Mouse (Mus musculus) kidney, postnatal 0 days (tissue): ENCODE results near the gene Sulf2. TPM values are rescaled to one million over a fixed set of nuclear protein-coding genes. Genes with fewer than 3 reads are reported as not detected.

Experiments
- ATAC-seq: fragments of 200-750 bp; cut with Nextera tagmentation; replicated peaks from 2 replicates; pipeline ENCODE4 v1.8.0; 2017; ENCODE audit warnings: low read depth, moderate number of reproducible peaks, moderate TSS enrichment, moderate library complexity; ENCODE audit not compliant: low FRiP score
- DNase-seq: peaks from one replicate; pipeline ENCODE4 v3.0.0-alpha.2; 2016; ENCODE audit warnings: low spot score
- H3K27ac ChIP-seq: fragments of 300-500 bp; sonication (generic); 2 replicates; pipeline ENCODE4 v1.5.1; 2014; ENCODE audit warnings: mild to moderate bottlenecking
- H3K27me3 ChIP-seq: fragments of 300-500 bp; sonication (generic); 2 replicates; pipeline ENCODE4 v1.6.1; 2014; ENCODE audit warnings: low read length, mixed read lengths; ENCODE audit not compliant: insufficient read depth
- H3K36me3 ChIP-seq: fragments of 300-500 bp; sonication (generic); 2 replicates; pipeline ENCODE4 v1.6.1; 2014; ENCODE audit warnings: low read length, mixed read lengths; ENCODE audit not compliant: insufficient read depth
- H3K4me1 ChIP-seq: fragments of 300-500 bp; sonication (generic); replicated peaks from 2 replicates; pipeline ENCODE4 v1.6.1; 2014; ENCODE audit warnings: antibody characterized with exemption, low read length, mixed read lengths; ENCODE audit not compliant: insufficient read depth
- H3K4me2 ChIP-seq: fragments of 300-500 bp; sonication (generic); 2 replicates; pipeline ENCODE4 v1.6.1; 2014; ENCODE audit warnings: mild to moderate bottlenecking, low read length, moderate library complexity, mixed read lengths
- H3K4me3 ChIP-seq: fragments of 300-500 bp; sonication (generic); replicated peaks from 2 replicates; pipeline ENCODE4 v1.5.1; 2014; ENCODE audit warnings: low read depth, low read length
- H3K9ac ChIP-seq: fragments of 300-500 bp; sonication (generic); 2 replicates; pipeline ENCODE4 v1.6.1; 2014; ENCODE audit warnings: low read depth, low read length
- H3K9me3 ChIP-seq: fragments of 300-500 bp; sonication (generic); replicated peaks from 2 replicates; pipeline ENCODE4 v1.6.1; 2016; ENCODE audit warnings: low read length, inconsistent platforms, mixed read lengths
- CTCF ChIP-seq: IDR thresholded peaks from 2 replicates; pipeline ENCODE4 v1.5.1; 2016; ENCODE audit warnings: antibody characterized with exemption, low read depth, mild to moderate bottlenecking, moderate library complexity
- WGBS: fragments of 180-500 bp; shearing (Covaris S2); extraction: QIAGEN DNeasy Blood & Tissue Kit; methylation state at CpG from one replicate; pipeline ENCODE4 v1.1.7; 2014; 5-methylcytosine and 5-hydroxymethylcytosine counted together
- polyA plus RNA-seq: library from polyadenylated mRNA; unstranded; fragments of >200 nt; fragmentation: Nextera tagmentation; extraction: Ambion mirVana; gene quantifications from 2 replicates; pipeline ENCODE4 v1.2.1, GENCODE M21; 2015

The Sulf2 gene
- polyA plus RNA-seq, 1 experiment from 2014 or later: 45.1 TPM

- DNase-seq: no peak
- no peak for ATAC-seq
- no peak overlapping the region for H3K27ac ChIP-seq
These were observed 57.0 kb downstream of the Sulf2 start for GRCm38 (mm10) chr2:166098292-166098933.

DNA sequence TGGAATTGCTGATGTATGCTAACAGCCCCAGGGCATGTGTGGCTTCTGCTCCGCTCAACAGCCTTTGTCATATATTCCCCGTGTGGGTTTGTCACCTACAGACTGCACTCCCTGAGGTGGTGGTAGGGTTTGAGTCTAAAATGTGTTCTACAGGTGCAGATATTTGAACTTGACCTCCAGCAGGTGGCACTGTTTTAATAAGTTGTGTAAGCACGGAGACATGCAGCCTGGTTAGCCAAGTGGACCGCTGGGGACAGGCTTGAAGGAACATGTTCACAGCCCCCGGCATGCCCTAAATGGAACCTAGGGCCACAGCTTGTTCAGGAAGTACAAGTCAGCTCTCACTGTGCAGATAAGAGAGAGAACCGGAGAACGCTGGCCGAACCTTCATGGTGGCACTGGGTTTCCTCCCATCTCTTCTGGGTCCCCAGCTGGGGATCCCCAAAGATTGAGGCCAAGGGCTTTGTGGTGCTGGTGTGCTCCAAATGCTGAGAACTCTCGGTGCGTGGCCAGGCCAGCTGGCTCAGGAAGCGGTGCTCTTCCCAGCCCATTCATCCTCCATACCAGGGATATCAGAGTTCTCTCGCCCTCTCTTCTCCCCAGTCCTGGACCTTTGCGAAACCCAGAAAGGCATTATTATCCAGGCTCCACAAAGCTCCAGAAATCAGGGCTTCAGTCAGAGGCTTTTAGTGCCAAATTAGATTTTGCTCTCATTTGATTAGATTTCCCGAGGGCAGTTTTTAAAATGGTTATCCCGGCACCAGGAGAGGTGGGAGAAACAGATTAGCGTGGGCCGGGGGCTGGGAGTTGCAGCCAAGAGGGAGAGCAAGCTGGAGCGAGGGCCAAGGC, 57.8 kb downstream of the Sulf2 start:
- H3K27me3 ChIP-seq: no peaks in the 10 kb centered on the region
- no peaks in the 10 kb centered on the region for H3K4me1 ChIP-seq
- H3K9me3 ChIP-seq: no peaks in the 10 kb centered on the region
- no peak overlapping the region for H3K27ac ChIP-seq
- WGBS: 81% methylated on average over 18 of the region's 18 CpGs
- H3K4me3 ChIP-seq: no peak overlapping the region
- 0 out of 2 replicates have a peak, but pooled peaks cover 5% of the 10 kb centered on the region for H3K36me3 ChIP-seq
- H3K9ac ChIP-seq: no peak overlapping the region
- TF ChIP-seq CTCF: peak; percentile 69
- no peak for ATAC-seq
- DNase-seq: peak; percentile 56
- H3K4me2 ChIP-seq: no peak overlapping the region

More at GRCm38 (mm10) chr2:166098292-166098933, 57.0 kb downstream of the Sulf2 start:
- no peaks in the 10 kb centered on the region for H3K4me1 ChIP-seq
- H3K9ac ChIP-seq: no peak overlapping the region
- H3K9me3 ChIP-seq: no peaks in the 10 kb centered on the region
- WGBS: 80% methylated on average over 15 of the region's 15 CpGs
- TF ChIP-seq CTCF: no peak
- H3K4me2 ChIP-seq: no peak overlapping the region
- H3K27me3 ChIP-seq: no peaks in the 10 kb centered on the region
- H3K4me3 ChIP-seq: no peak overlapping the region
- 0 out of 2 replicates have a peak, but pooled peaks cover 2% of the 10 kb centered on the region for H3K36me3 ChIP-seq

DNA sequence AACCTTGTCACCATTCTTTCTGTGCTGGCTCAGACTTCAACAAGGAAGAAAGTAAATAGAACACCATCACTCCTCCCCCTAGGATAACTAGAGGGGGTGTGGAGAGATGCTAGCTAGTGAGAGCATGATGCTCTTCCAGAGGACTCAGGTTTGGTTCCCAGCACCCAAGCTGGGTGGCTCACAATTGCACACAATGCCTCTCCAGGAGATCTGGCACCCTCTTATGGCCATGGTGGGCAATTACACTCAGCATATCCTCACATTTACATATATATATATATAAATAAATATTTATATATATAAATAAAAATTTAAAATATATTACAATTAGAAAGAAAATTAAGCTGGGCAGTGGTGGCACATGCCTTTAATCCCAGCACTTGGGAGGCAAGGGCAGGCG, 58.6 kb downstream of the Sulf2 start:
- no peak overlapping the region for H3K9ac ChIP-seq
- no peak overlapping the region for H3K27ac ChIP-seq
- TF ChIP-seq CTCF: no peak
- H3K27me3 ChIP-seq: no peaks in the 10 kb centered on the region
- WGBS: 94% methylated on average over 1 of the region's 1 CpGs
- H3K9me3 ChIP-seq: no peaks in the 10 kb centered on the region
- H3K4me1 ChIP-seq: no peaks in the 10 kb centered on the region
- 0 out of 2 replicates have a peak, but pooled peaks cover 5% of the 10 kb centered on the region for H3K36me3 ChIP-seq
- no peak overlapping the region for H3K4me3 ChIP-seq
- H3K4me2 ChIP-seq: no peak overlapping the region
- DNase-seq (no peak), ATAC-seq (no peak)

DNA sequence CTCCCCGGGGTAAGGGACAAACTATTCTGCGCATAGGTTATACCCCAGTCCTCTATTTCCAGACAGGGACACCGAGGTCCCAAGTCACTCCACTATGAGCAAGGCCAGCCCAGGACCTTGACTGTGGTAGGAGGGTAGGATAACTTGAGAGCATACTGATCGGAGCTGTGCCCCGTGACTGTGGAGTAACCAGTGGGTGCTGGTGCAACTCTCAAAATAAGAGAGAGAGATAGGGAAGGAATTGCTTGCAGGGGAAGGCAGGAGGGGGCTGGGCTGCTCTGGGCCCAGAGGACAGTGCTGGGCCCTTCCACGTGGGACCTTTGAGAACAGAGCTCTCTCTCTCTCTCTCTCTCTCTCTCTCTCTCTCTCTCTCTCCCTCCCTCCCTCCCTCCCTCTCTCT, 59.2 kb downstream of the Sulf2 start:
- ATAC-seq: no peak

DNA sequence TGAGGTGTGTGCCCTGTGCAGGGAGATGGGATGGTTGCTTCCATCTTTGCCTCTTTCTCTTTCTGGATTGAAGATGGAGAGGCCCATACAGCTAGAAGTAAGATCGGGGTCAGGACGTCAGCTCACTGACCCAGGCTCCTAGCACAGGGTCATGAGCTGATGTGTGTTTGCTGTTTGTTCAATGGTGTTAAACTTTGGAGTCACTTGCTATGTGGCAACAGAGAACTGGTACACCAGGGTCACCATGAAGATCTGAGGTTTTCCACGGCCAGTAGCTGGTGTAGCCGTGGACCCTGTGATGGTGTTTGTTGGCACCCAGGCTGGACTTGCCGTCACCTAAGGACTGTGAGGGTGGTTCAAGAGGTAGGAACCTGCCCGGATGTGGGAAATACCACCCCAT, 63.1 kb downstream of the Sulf2 start:
- Histone ChIP-seq H3K27ac (no peak overlapping the region), H3K4me2 (no peak overlapping the region), H3K36me3 (0 out of 2 replicates have a peak, but pooled peaks cover 9% of the 10 kb centered on the region), H3K4me1 (peaks cover 5% of the 10 kb centered on the region), H3K27me3 (no peaks in the 10 kb centered on the region), H3K9ac (no peak overlapping the region), H3K9me3 (no peaks in the 10 kb centered on the region), H3K4me3 (no peak overlapping the region)
- WGBS: 88% methylated on average over 6 of the region's 6 CpGs
- ATAC-seq: no peak
- no peak for TF ChIP-seq CTCF
- no peak for DNase-seq

More for the DNA sequence above, 59.2 kb downstream of the Sulf2 start:
- WGBS: 93% methylated on average over 6 of the region's 6 CpGs
- H3K4me1 ChIP-seq: no peaks in the 10 kb centered on the region
- no peaks in the 10 kb centered on the region for H3K9me3 ChIP-seq
- 0 out of 2 replicates have a peak, but pooled peaks cover 9% of the 10 kb centered on the region for H3K36me3 ChIP-seq
- DNase-seq: no peak
- H3K9ac ChIP-seq: no peak overlapping the region
- no peak for TF ChIP-seq CTCF
- H3K4me3 ChIP-seq: no peak overlapping the region
- H3K27me3 ChIP-seq: no peaks in the 10 kb centered on the region
- no peak overlapping the region for H3K4me2 ChIP-seq
- H3K27ac ChIP-seq: no peak overlapping the region

GRCm38 (mm10) chr2:166091599-166091998, 63.9 kb downstream of the Sulf2 start:
- H3K27ac ChIP-seq: no peak overlapping the region
- H3K4me3 ChIP-seq: no peak overlapping the region
- no peaks in the 10 kb centered on the region for H3K27me3 ChIP-seq
- H3K36me3 ChIP-seq: 0 out of 2 replicates have a peak, but pooled peaks cover 9% of the 10 kb centered on the region
- H3K4me1 ChIP-seq: peaks cover 5% of the 10 kb centered on the region
- H3K9me3 ChIP-seq: no peaks in the 10 kb centered on the region
- H3K9ac ChIP-seq: no peak overlapping the region
- no peak for TF ChIP-seq CTCF
- no peak for ATAC-seq
- H3K4me2 ChIP-seq: no peak overlapping the region
- no peak for DNase-seq
